Mouse (Mus musculus): ENCODE measurements around the gene Fam171a1.

The Fam171a1 gene

DNA sequence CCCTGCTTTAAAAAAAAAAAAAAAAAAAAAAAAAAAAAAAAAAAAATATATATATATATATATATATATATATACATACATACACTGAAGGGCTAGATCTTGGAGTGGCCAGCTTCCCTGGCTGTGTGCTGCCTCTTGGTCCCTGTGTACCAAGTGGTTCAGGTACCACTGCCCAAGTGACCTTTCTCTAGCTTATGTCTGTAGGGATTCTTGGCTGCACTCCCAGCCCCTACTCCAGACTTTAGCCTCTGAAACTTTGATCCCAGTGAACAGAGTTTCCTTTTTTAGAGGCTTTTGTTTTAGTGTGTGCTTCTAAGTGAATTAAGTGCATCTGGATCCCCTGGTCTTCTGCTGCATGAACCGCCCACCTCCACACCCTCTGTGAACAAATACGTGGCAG is 24.3 kb downstream of the Fam171a1 start:
- CTCF ChIA-PET: no interaction called here

DNA sequence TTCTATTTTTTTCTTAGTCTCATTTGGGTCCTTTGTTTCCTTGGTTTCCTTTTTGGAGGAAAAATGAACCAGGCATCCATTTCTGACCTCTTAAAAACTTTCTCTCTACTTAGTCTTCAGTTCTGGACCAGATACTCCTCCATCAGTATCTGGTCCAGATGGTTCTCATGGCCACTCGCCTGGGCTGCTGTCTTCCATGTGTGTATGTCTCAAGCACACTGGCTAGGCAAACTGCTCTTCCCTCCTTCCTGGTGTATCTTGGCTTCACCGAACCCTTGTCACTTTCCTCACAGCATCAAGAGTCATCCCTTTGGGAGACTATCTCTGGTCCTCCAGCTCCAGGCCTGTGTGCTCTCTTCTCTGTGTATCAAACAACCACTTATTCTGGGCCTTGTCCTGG is 25.0 kb downstream of the Fam171a1 start:
- CTCF ChIA-PET: no interaction called here

DNA sequence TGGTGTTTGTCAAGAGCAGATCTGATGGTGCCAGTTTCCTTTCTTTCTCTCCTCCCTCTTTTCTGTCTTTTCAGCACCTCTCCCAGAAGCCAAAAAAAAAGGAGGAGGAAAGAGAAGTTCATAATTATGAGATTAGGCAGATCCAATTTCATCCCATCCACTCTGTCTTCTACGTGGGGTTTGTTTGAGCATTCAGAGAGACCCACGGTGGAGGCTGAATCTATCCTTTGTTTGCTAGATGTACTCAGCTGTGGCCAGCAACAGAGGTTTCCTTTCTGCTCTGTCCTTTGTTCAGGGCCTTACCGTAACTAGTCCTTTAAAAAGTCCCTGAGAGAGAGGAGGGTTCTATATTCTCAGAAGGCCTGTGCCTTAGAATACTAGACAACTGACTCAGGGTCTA is 25.6 kb downstream of the Fam171a1 start:
- CTCF ChIA-PET: no interaction called here

GRCm38 (mm10) chr2:3140585-3140984 is 26.6 kb downstream of the Fam171a1 start:
- CTCF ChIA-PET: no interaction called here

- CTCF ChIA-PET: no interaction called here
These were observed 27.8 kb downstream of the Fam171a1 start for GRCm38 (mm10) chr2:3141804-3142203.

DNA sequence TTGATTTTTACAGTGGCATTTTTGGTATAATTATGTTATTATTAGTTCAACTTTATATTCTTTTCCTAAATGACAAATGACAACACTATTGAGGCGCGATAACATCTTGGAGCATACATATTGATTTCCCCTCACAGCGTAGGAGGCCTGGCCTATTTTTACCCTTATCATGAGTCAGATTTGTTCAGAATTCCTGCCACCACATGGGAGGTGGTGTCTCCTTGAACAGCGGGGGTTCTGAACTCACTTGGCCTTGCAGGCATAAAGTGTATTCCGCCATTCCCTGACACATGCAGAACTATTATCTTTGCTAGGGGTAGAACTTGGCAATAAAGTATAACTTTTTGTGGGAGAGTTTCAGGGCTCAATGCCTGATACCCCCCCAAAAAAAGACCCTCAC is 30.3 kb downstream of the Fam171a1 start:
- CTCF ChIA-PET: no interaction called here

- CTCF ChIA-PET: no interaction called here
These were observed 33.6 kb downstream of the Fam171a1 start for GRCm38 (mm10) chr2:3147550-3148157.

DNA sequence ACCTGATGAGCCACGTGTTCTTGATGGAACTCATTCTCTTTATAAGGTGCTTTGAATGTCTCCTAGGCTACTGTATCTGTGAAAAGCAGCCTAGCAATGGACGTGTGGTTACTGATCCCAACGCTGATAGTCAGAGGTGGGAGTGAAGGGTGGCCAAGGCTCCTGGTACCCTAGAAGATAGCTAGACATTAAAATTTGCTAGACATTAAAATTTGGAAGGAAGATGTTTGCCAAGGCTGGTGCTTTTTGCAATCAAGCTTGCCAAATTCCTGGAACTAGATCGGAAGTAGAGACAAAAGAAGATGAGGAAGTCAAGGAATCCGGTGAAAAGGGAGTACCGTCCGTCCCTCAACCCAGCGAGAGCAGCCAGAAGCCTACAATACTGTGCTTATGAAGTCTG is 34.7 kb downstream of the Fam171a1 start:
- CTCF ChIA-PET: no interaction called here

DNA sequence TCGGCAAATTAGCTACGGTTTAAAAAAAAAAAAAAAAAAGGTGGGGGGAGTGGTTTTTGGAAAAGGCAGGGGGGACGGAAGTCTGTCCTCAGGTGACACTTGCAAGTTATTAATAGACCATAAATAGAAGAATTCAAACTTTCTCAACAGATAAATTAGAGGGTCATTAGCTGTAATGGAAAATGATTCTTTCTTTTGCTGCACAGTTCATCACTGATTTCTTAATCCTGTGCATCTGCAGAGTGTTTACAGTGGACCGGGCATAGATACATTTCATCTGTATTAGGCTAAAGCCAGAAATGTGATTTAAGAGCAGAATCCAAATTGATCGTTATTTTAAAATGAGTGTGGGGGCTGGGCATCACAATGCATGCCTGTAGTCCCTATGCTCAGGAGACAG is 36.3 kb downstream of the Fam171a1 start:
- CTCF ChIA-PET: no interaction called here

DNA sequence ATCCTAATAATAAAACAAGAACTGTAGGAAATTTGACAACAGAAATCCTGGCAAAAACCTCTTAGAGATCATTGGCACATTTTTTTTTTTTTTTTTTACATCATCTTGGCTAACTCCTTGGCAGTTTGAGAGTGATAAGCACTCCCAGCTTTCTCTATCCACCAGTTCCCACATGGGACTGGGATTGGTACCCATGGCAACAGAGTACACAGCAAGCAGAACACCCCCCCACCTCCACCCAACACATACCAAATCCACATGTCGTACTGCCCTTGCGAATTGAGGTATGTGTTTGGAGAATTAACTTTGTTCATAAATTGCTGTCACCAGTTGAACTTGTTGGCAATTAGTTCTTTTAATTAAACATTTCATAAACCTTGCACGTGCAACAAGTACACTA is 37.3 kb downstream of the Fam171a1 start:
- CTCF ChIA-PET: no interaction called here

DNA sequence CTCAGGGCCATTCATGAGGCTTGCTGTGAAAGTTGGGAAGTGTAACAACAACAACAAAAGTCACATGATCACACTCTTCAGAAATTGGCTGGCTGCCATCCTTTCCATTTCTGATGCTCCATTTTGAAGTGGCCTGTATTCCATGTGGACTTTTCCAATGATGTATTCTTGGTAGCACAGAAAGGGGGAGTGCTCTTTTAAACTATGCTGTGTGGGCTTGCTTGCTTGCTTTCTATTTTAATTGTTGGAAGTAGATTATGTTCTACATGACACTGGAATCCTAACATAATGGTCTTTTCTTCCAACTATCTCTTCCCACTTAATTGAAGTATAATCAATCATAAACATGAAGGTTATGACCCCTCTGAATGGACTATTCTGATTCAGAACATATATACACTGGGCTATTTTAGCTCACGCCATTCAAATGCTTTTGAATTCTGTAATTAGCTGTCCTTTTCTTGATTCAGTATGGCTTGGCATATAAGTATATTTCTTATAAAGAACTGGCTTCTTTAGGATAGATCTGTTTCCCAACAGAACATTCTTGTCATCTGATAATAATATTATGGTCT is 40.2 kb downstream of the Fam171a1 start:
- CTCF ChIA-PET: no interaction called here

DNA sequence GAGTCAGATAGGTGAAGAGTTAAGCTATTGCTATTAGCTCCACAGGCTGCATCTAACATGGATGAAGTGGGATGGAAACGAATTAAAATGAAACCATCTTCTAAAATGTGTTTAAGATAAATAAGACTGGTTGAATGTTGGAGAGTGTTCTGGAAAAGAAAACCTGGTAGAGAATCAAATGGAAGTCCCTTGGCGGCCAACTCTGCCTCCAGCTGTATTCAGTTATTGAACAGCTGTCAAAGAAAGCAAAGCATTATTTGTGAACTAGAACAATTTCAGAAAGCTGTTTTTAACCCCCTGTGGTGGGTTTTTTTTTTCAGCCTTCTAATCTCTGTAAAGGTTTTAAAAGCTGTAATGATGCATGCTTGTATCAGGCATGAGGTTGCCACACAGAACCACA is 41.0 kb downstream of the Fam171a1 start:
- CTCF ChIA-PET: no interaction called here

DNA sequence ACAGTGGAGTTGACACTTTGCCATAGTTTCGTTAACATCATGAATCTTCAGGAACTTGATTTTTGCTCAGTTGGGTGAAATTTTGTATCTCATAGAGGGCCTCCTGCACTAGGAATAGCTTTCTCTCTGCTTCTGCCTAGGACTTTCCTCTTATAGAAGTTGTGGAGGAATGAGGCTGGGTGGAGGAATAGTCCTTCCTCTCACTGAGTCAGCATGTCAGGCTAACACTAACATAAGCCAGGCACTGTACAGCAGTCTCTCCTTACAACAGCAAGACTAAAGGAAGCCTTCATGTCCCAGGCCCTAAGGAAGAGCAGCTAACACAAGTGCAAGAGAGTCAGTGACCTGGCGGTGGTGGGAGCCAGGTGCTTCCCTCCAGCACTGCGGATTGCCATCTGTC is 43.0 kb downstream of the Fam171a1 start:
- CTCF ChIA-PET: interaction anchor here (0.7 kb wide), 1 partner anchor 1321 kb away, joined by 4 read pairs; no protein-coding TSS in a partner anchor

DNA sequence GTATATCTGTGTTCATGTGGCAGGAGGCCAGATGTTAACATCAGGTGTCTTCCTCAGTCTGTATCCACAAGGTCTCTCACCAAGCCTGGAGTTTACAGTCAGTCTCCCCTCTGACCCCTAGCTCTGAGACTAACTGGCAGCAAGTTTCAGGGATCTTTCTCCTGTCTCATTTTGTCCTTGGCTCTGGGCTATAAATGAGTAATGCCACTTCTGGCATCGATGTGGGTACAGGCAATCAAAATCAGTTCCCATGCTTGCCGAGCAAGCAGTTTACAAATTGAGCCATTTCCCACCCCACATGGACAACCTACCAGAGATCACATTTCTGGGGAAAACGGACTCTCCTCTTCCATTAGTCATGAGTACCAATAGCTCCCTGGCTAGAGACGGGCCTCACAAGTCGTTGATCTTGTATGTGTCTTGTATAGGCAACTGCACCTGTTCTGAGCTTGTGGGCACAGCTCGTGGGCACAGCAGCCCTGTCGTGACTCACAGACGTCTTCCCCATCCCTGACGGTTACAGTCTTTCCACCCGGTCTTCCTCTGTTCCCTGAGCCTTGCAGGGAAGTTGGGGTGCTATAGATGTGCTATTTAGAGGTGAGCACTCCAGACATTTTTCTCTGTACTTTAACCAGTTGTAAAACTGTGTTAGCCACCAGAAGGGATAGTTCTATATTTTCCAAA is 43.8 kb downstream of the Fam171a1 start:
- CTCF ChIA-PET: interaction anchor here (0.7 kb wide), 1 partner anchor 1320 kb away, joined by 4 read pairs; no protein-coding TSS in a partner anchor

GRCm38 (mm10) chr2:3158682-3159412 is 44.8 kb downstream of the Fam171a1 start:
- CTCF ChIA-PET: no interaction called here

GRCm38 (mm10) chr2:3161578-3161977 is 47.6 kb downstream of the Fam171a1 start:
- CTCF ChIA-PET: no interaction called here

GRCm38 (mm10) chr2:3163501-3164076 is 49.6 kb downstream of the Fam171a1 start:
- CTCF ChIA-PET: no interaction called here

DNA sequence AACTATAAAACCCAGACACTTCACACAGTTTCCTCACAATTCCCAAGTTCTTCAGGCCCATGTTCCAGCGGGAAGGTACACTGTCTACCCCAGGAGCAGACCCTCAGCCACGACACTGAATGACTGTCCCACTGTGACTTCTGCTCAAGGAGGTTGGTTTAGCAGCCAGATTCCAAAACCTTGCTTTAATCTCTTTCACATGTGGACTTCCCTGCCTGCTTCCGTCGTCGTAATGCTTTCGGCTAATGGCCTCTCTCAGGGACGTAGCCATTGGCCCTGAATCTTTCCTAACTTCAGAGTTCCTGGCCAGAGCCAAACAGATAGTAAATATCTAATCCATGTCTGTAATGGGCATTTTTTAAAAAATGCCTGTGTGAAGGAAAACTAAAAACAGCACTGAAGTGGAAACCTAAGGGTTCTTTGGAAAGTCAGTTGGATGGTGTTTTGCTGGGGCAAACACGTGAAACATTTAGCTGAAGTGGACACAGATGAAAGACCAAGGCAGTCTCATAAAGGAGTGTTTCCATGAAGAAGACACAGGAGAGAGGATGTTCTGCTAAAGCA is 51.1 kb downstream of the Fam171a1 start:
- CTCF ChIA-PET: no interaction called here

GRCm38 (mm10) chr2:3165890-3166605 is 52.0 kb downstream of the Fam171a1 start:
- CTCF ChIA-PET: no interaction called here

DNA sequence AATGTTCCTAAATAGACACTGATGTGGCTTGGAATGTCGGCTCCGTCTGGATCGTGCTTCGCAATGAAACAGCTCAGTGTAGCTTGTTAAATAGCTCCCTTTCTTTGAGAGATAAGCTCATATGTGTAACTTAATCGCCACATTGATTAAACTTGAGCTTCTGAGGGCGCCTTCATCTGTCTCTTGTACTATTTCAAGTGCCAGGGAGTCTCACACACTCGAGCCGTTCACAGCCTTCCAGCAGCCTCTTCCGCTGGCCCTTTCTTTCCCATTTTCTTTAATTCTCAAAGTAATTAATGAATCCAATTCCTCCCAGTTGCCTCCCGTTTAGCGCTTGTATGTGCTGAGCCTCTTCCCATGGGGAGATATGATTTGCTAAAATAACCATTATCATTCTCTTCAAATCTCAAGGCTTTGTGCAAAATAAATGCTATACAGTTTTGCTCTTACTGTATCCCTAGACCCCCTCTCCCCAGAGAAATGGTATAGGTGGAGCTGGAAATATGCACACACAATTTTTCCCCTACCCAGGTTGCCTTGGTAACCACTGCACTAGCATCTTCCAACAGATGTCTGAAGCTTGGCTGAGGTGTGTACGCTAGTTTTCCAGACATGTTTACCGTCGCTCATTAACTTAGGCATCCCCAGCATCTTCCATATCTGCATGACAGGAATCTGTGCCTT is 54.8 kb downstream of the Fam171a1 start:
- CTCF ChIA-PET: no interaction called here

- CTCF ChIA-PET: no interaction called here
These were observed 55.4 kb downstream of the Fam171a1 start for GRCm38 (mm10) chr2:3169403-3169747.
